Mouse (Mus musculus): ENCODE measurements around the gene 4930563M21Rik. TPM values are rescaled to one million over a fixed set of nuclear protein-coding genes. Genes with fewer than 3 reads are reported as not detected.
A peak's percentile ranks its signal among the peaks of the same experiment; 100 is the strongest.

Gene 4930563M21Rik
- polyA plus RNA-seq, 1 experiment from 2014 or later = not detected

GRCm38 (mm10) chr9:55946819-55947218 is 63.5 kb downstream of the 4930563M21Rik start:
- no peaks in the 10 kb centered on the region for H3K9me3 ChIP-seq (ENCODE audit: control insufficient read depth, low read length)
- no peak overlapping the region for H3K9ac ChIP-seq (ENCODE audit: low read length)
- 14% methylated on average over 1 of the region's 1 CpGs for WGBS
- no peak overlapping the region for H3K4me2 ChIP-seq (ENCODE audit: low read depth, low read length)
- H3K36me3 ChIP-seq (ENCODE audit: control insufficient read depth, insufficient read depth, low read length) = 0 out of 2 replicates have a peak, but pooled peaks cover 4% of the 10 kb centered on the region
- no peak overlapping the region for H3K27ac ChIP-seq (ENCODE audit: low read length)
- H3K27me3 ChIP-seq (ENCODE audit: control insufficient read depth, insufficient read depth, low read depth, low read length) = no peaks in the 10 kb centered on the region
- no peak overlapping the region for H3K4me3 ChIP-seq (ENCODE audit: low read length)
- H3K4me1 ChIP-seq (replicated peaks; ENCODE audit: control insufficient read depth, insufficient read depth, low read length) = no peaks in the 10 kb centered on the region
- no peak for ATAC-seq (ENCODE audit: low read depth)

DNA sequence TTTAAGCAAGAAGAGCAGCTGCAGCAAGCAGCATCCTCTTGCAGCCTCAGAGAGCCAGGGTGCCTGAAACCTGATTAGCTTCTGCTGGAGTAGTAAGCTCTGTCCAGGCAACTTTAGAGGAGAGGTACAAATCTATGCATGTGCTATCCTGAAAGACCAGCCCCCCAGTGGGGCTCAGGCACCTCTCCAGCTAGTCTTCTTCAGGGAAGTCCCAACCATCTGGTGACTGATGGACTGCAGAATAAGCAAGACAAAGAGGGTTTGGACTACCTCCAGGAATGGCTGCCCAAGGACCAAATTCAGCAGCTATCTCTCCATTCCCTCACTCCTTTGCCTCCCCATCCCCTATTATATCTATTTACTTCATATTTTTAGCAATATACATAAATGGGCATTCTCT is 69.0 kb downstream of the 4930563M21Rik start:
- H3K4me1 ChIP-seq (replicated peaks; ENCODE audit: control insufficient read depth, insufficient read depth, low read length) = peaks cover 16% of the 10 kb centered on the region
- no peak overlapping the region for H3K27ac ChIP-seq (ENCODE audit: low read length)
- no peak overlapping the region for H3K4me2 ChIP-seq (ENCODE audit: low read depth, low read length)
- ATAC-seq (ENCODE audit: low read depth) = no peak
- H3K9ac ChIP-seq (ENCODE audit: low read length) = no peak overlapping the region
- no peaks in the 10 kb centered on the region for H3K27me3 ChIP-seq (ENCODE audit: control insufficient read depth, insufficient read depth, low read depth, low read length)
- no peak overlapping the region for H3K4me3 ChIP-seq (ENCODE audit: low read length)
- H3K9me3 ChIP-seq (ENCODE audit: control insufficient read depth, low read length) = no peaks in the 10 kb centered on the region
- H3K36me3 ChIP-seq (ENCODE audit: control insufficient read depth, insufficient read depth, low read length) = 0 out of 2 replicates have a peak, but pooled peaks cover 4% of the 10 kb centered on the region

- no peak for ATAC-seq (ENCODE audit: low read depth)
- Histone ChIP-seq H3K9me3 (ENCODE audit: control insufficient read depth, low read length) (no peaks in the 10 kb centered on the region), H3K4me3 (ENCODE audit: low read length) (peak overlapping the region; percentile 88), H3K36me3 (ENCODE audit: control insufficient read depth, insufficient read depth, low read length) (no peaks in the 10 kb centered on the region), H3K9ac (ENCODE audit: low read length) (peak overlapping the region; percentile 96), H3K27ac (ENCODE audit: low read length) (peak overlapping the region; percentile 57; the same call in 1 of the 2 replicates), H3K4me1 (replicated peaks; ENCODE audit: control insufficient read depth, insufficient read depth, low read length) (peaks cover 16% of the 10 kb centered on the region), H3K27me3 (ENCODE audit: control insufficient read depth, insufficient read depth, low read depth, low read length) (no peaks in the 10 kb centered on the region), H3K4me2 (ENCODE audit: low read depth, low read length) (peak overlapping the region; percentile 72)
- 34% methylated on average over 6 of the region's 6 CpGs for WGBS
Observed at GRCm38 (mm10) chr9:55938618-55938985, 71.7 kb downstream of the 4930563M21Rik start.

GRCm38 (mm10) chr9:55937664-55938617 is 72.4 kb downstream of the 4930563M21Rik start, which contains the start of gene Scaper:
Gene Scaper (minus strand): TSS chr9:55938119.
- no peaks in the 10 kb centered on the region for H3K9me3 ChIP-seq (ENCODE audit: control insufficient read depth, low read length)
- peak within 1 kb of the TSS; percentile 96 for H3K9ac ChIP-seq (ENCODE audit: low read length)
- peaks cover 16% of the 10 kb centered on the region for H3K4me1 ChIP-seq (replicated peaks; ENCODE audit: control insufficient read depth, insufficient read depth, low read length)
- H3K4me2 ChIP-seq (ENCODE audit: low read depth, low read length) = peak within 1 kb of the TSS; percentile 81
- peak within 1 kb of the TSS; percentile 88 for H3K4me3 ChIP-seq (ENCODE audit: low read length)
- H3K36me3 ChIP-seq (ENCODE audit: control insufficient read depth, insufficient read depth, low read length) = no peaks in the 10 kb centered on the region
- ATAC-seq (ENCODE audit: low read depth) = peak; percentile 99
- WGBS = under 1% methylated on average over 48 of the region's 60 CpGs
- no peaks in the 10 kb centered on the region for H3K27me3 ChIP-seq (ENCODE audit: control insufficient read depth, insufficient read depth, low read depth, low read length)
- H3K27ac ChIP-seq (ENCODE audit: low read length) = peak within 1 kb of the TSS; percentile 89

DNA sequence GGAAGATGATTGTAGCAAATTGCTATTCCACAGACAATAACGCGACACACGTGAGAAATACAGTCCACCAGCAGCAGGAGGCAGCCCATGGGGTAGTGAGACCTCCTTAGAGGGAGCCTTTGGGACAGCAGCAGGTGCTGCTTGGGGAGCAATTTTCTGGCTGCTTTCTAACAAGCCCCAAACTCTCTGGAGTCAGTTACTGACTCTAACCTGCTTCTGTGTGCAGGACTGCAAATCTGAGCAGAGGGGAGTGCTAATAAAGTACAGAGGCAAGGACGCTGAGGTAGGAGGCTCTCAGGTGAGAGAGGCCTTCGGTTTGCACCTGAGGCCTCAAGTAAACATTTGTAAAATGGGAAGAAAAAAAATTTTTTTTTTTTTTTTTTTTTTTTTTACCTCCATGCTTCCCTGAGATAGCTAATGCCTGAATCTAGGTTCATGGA is 73.1 kb downstream of the 4930563M21Rik start:
- H3K4me1 ChIP-seq (replicated peaks; ENCODE audit: control insufficient read depth, insufficient read depth, low read length) = peaks cover 16% of the 10 kb centered on the region
- H3K9ac ChIP-seq (ENCODE audit: low read length) = peak overlapping the region; percentile 96
- H3K4me3 ChIP-seq (ENCODE audit: low read length) = peak overlapping the region; percentile 88
- no peak for ATAC-seq (ENCODE audit: low read depth)
- H3K4me2 ChIP-seq (ENCODE audit: low read depth, low read length) = peak overlapping the region; percentile 81
- H3K36me3 ChIP-seq (ENCODE audit: control insufficient read depth, insufficient read depth, low read length) = no peaks in the 10 kb centered on the region
- H3K9me3 ChIP-seq (ENCODE audit: control insufficient read depth, low read length) = no peaks in the 10 kb centered on the region
- H3K27ac ChIP-seq (ENCODE audit: low read length) = peak overlapping the region; percentile 89
- H3K27me3 ChIP-seq (ENCODE audit: control insufficient read depth, insufficient read depth, low read depth, low read length) = no peaks in the 10 kb centered on the region
- WGBS = 33% methylated on average over 5 of the region's 5 CpGs

DNA sequence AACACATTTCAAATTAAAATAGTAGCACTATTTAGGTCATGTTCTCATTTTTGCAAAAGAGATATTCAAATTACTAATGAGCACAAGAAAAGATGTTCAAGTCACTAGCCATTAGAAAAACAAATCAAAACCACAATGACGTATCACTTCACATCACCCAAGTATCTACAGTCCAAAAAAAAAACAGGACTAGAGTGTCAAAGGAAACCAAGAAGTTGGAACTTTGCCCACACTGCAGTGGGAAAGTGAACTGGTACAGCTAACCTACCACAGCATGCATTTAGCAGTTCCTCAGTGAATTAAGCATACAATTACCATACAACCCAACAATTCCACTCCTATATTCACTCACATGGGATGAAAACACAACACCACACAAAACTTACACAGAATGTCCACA is 77.9 kb downstream of the 4930563M21Rik start:
- Histone ChIP-seq H3K9ac (ENCODE audit: low read length) (no peak overlapping the region), H3K27me3 (ENCODE audit: control insufficient read depth, insufficient read depth, low read depth, low read length) (no peaks in the 10 kb centered on the region), H3K4me3 (ENCODE audit: low read length) (no peak overlapping the region), H3K9me3 (ENCODE audit: control insufficient read depth, low read length) (no peaks in the 10 kb centered on the region), H3K4me2 (ENCODE audit: low read depth, low read length) (no peak overlapping the region), H3K4me1 (replicated peaks; ENCODE audit: control insufficient read depth, insufficient read depth, low read length) (peaks cover 4% of the 10 kb centered on the region; the same call in 1 of the 2 replicates), H3K27ac (ENCODE audit: low read length) (no peak overlapping the region), H3K36me3 (ENCODE audit: control insufficient read depth, insufficient read depth, low read length) (no peaks in the 10 kb centered on the region)
- 59% methylated on average over 1 of the region's 1 CpGs for WGBS
- no peak for ATAC-seq (ENCODE audit: low read depth)

GRCm38 (mm10) chr9:55918579-55918978 is 91.8 kb downstream of the 4930563M21Rik start:
- Histone ChIP-seq H3K4me3 (ENCODE audit: low read length) (no peak overlapping the region), H3K4me1 (replicated peaks; ENCODE audit: control insufficient read depth, insufficient read depth, low read length) (no peaks in the 10 kb centered on the region), H3K36me3 (ENCODE audit: control insufficient read depth, insufficient read depth, low read length) (no peaks in the 10 kb centered on the region), H3K9me3 (ENCODE audit: control insufficient read depth, low read length) (no peaks in the 10 kb centered on the region), H3K4me2 (ENCODE audit: low read depth, low read length) (no peak overlapping the region), H3K27me3 (ENCODE audit: control insufficient read depth, insufficient read depth, low read depth, low read length) (no peaks in the 10 kb centered on the region), H3K27ac (ENCODE audit: low read length) (no peak overlapping the region), H3K9ac (ENCODE audit: low read length) (no peak overlapping the region)
- WGBS = 52% methylated on average over 3 of the region's 3 CpGs
- no peak for ATAC-seq (ENCODE audit: low read depth)

GRCm38 (mm10) chr9:55916751-55917150 is 93.6 kb downstream of the 4930563M21Rik start:
- no peak overlapping the region for H3K4me3 ChIP-seq (ENCODE audit: low read length)
- no peaks in the 10 kb centered on the region for H3K4me1 ChIP-seq (replicated peaks; ENCODE audit: control insufficient read depth, insufficient read depth, low read length)
- no peaks in the 10 kb centered on the region for H3K9me3 ChIP-seq (ENCODE audit: control insufficient read depth, low read length)
- H3K27me3 ChIP-seq (ENCODE audit: control insufficient read depth, insufficient read depth, low read depth, low read length) = no peaks in the 10 kb centered on the region
- no peak for ATAC-seq (ENCODE audit: low read depth)
- no peaks in the 10 kb centered on the region for H3K36me3 ChIP-seq (ENCODE audit: control insufficient read depth, insufficient read depth, low read length)
- H3K4me2 ChIP-seq (ENCODE audit: low read depth, low read length) = no peak overlapping the region
- H3K9ac ChIP-seq (ENCODE audit: low read length) = no peak overlapping the region
- no peak overlapping the region for H3K27ac ChIP-seq (ENCODE audit: low read length)
